Mouse (Mus musculus): Measurements from ENCODE around the gene Cat. TPM values are rescaled to one million over a fixed set of nuclear protein-coding genes. Genes with fewer than 3 reads are reported as not detected.

The Cat gene
- polyA plus RNA-seq, 1 experiment from 2014 or later: 102 TPM

Other genes with a start within 250 kb of the Cat start
- gene Ehf, start 181.9 kb downstream of the Cat start, polyA plus RNA-seq (2014; fragmentation: Nextera tagmentation; extraction: Ambion mirVana): not detected in 2 replicates
- not detected in 2 replicates for gene Elf5, start 73.5 kb downstream of the Cat start, polyA plus RNA-seq (2014; fragmentation: Nextera tagmentation; extraction: Ambion mirVana)
- 8.3 and 10.2 TPM in 2 replicates for gene Abtb2, start 81.2 kb upstream of the Cat start, polyA plus RNA-seq (2014; fragmentation: Nextera tagmentation; extraction: Ambion mirVana)

All from midbrain, embryonic 14.5 days (tissue).